Mouse (Mus musculus) embryonic facial prominence, embryonic 15.5 days (tissue): ENCODE measurements at regions not wholly inside any gene's neighbourhood (a gene's known extent, or its start where the extent isn't known, plus 50 kb on each side); places are given as distances from the start of the nearest gene placed in this dataset.

Experiments used
- ATAC-seq: fragments of 200-750 bp; cut with Nextera tagmentation; 2 replicates; pipeline ENCODE4 v1.8.0; 2017; ENCODE audit warnings: low read depth, moderate TSS enrichment; ENCODE audit not compliant: insufficient number of reproducible peaks, low FRiP score, low TSS enrichment
- H3K27ac ChIP-seq: fragments of 300-500 bp; sonication (generic); replicated peaks from 2 replicates; pipeline ENCODE4 v1.5.1; 2015; ENCODE audit warnings: mild to moderate bottlenecking, inconsistent platforms
- H3K27me3 ChIP-seq: fragments of 300-500 bp; sonication (generic); 2 replicates; pipeline ENCODE4 v1.6.1; 2015; ENCODE audit warnings: inconsistent platforms
- H3K36me3 ChIP-seq: fragments of 300-500 bp; sonication (generic); 2 replicates; pipeline ENCODE4 v1.6.1; 2015; ENCODE audit warnings: mild to moderate bottlenecking, inconsistent platforms
- H3K4me1 ChIP-seq: fragments of 300-500 bp; sonication (generic); 2 replicates; pipeline ENCODE4 v1.6.1; 2015; ENCODE audit warnings: inconsistent platforms
- H3K4me2 ChIP-seq: fragments of 300-500 bp; sonication (generic); replicated peaks from 2 replicates; pipeline ENCODE4 v1.6.1; 2015; ENCODE audit warnings: mild to moderate bottlenecking, inconsistent platforms
- H3K4me3 ChIP-seq: fragments of 300-500 bp; sonication (generic); replicated peaks from 2 replicates; pipeline ENCODE4 v1.5.1; 2015; ENCODE audit warnings: mild to moderate bottlenecking, inconsistent platforms
- H3K9ac ChIP-seq: fragments of 300-500 bp; sonication (generic); 2 replicates; pipeline ENCODE4 v1.6.1; 2015; ENCODE audit warnings: inconsistent platforms
- H3K9me3 ChIP-seq: fragments of 300-500 bp; sonication (generic); replicated peaks from 2 replicates; pipeline ENCODE4 v1.6.1; 2016; ENCODE audit warnings: inconsistent platforms
- WGBS: fragments of 180-500 bp; shearing (Covaris S2); methylation state at CpG from one replicate; pipeline ENCODE4 v1.1.7; 2015; 5-methylcytosine and 5-hydroxymethylcytosine counted together

GRCm38 (mm10) chr15:96880066-96880465 is 175.7 kb downstream of the Slc38a4 start:
- Histone ChIP-seq H3K9me3 (no peaks in the 10 kb centered on the region), H3K27ac (no peak overlapping the region), H3K4me1 (peaks cover 25% of the 10 kb centered on the region), H3K9ac (no peak overlapping the region), H3K4me2 (no peak overlapping the region), H3K27me3 (no peaks in the 10 kb centered on the region), H3K36me3 (no peaks in the 10 kb centered on the region), H3K4me3 (no peak overlapping the region)
- WGBS: 87% methylated on average over 11 of the region's 11 CpGs
- ATAC-seq: no peak

- H3K4me3 ChIP-seq: no peak overlapping the region
- no peaks in the 10 kb centered on the region for H3K9me3 ChIP-seq
- no peaks in the 10 kb centered on the region for H3K27me3 ChIP-seq
- peaks cover 36% of the 10 kb centered on the region for H3K4me1 ChIP-seq
- no peak overlapping the region for H3K4me2 ChIP-seq
- no peak overlapping the region for H3K9ac ChIP-seq
- ATAC-seq: no peak
- 63% methylated on average over 4 of the region's 4 CpGs for WGBS
- H3K36me3 ChIP-seq: no peaks in the 10 kb centered on the region
- no peak overlapping the region for H3K27ac ChIP-seq
These were observed 177.0 kb downstream of the Slc38a4 start for GRCm38 (mm10) chr15:96878796-96879195.

GRCm38 (mm10) chr15:96877931-96878330 is 177.8 kb downstream of the Slc38a4 start:
- no peaks in the 10 kb centered on the region for H3K27me3 ChIP-seq
- no peak overlapping the region for H3K4me3 ChIP-seq
- H3K9ac ChIP-seq: no peak overlapping the region
- peak overlapping the region; percentile 63 for H3K27ac ChIP-seq
- H3K4me1 ChIP-seq: peaks cover 41% of the 10 kb centered on the region
- ATAC-seq: no peak
- H3K4me2 ChIP-seq: no peak overlapping the region
- no peaks in the 10 kb centered on the region for H3K9me3 ChIP-seq
- no peaks in the 10 kb centered on the region for H3K36me3 ChIP-seq
- WGBS: 71% methylated on average over 8 of the region's 8 CpGs

- Histone ChIP-seq H3K27me3 (no peaks in the 10 kb centered on the region), H3K4me1 (peaks cover 41% of the 10 kb centered on the region), H3K4me2 (no peak overlapping the region), H3K27ac (peak overlapping the region; percentile 63), H3K9ac (no peak overlapping the region), H3K9me3 (no peaks in the 10 kb centered on the region), H3K4me3 (no peak overlapping the region), H3K36me3 (no peaks in the 10 kb centered on the region)
- WGBS: 36% methylated on average over 9 of the region's 9 CpGs
- ATAC-seq: no peak
These were observed 177.7 kb upstream of the Slc38a2 start for GRCm38 (mm10) chr15:96877271-96877670.

GRCm38 (mm10) chr15:96874145-96874544 is 174.6 kb upstream of the Slc38a2 start:
- peak; percentile 57 for ATAC-seq
- Histone ChIP-seq H3K27me3 (no peaks in the 10 kb centered on the region), H3K36me3 (no peaks in the 10 kb centered on the region), H3K4me3 (no peak overlapping the region), H3K9ac (no peak overlapping the region), H3K9me3 (no peaks in the 10 kb centered on the region), H3K27ac (peak overlapping the region; percentile 68), H3K4me2 (no peak overlapping the region), H3K4me1 (peaks cover 30% of the 10 kb centered on the region)
- WGBS: 13% methylated on average over 8 of the region's 8 CpGs

GRCm38 (mm10) chr15:96873562-96873961 is 174.0 kb upstream of the Slc38a2 start:
- Histone ChIP-seq H3K36me3 (no peaks in the 10 kb centered on the region), H3K27me3 (no peaks in the 10 kb centered on the region), H3K9me3 (no peaks in the 10 kb centered on the region), H3K4me1 (peaks cover 30% of the 10 kb centered on the region), H3K4me2 (no peak overlapping the region), H3K9ac (no peak overlapping the region), H3K27ac (peak overlapping the region; percentile 61; the same call in 1 of the 2 replicates), H3K4me3 (no peak overlapping the region)
- WGBS: 62% methylated on average over 7 of the region's 7 CpGs
- no peak for ATAC-seq

- Histone ChIP-seq H3K27ac (no peak overlapping the region), H3K9me3 (no peaks in the 10 kb centered on the region), H3K9ac (no peak overlapping the region), H3K4me2 (no peak overlapping the region), H3K4me3 (no peak overlapping the region), H3K27me3 (no peaks in the 10 kb centered on the region), H3K4me1 (peaks cover 30% of the 10 kb centered on the region), H3K36me3 (no peaks in the 10 kb centered on the region)
- 44% methylated on average over 4 of the region's 4 CpGs for WGBS
- no peak for ATAC-seq
These were observed 173.6 kb upstream of the Slc38a2 start for GRCm38 (mm10) chr15:96873126-96873525.

- no peak overlapping the region for H3K27ac ChIP-seq
- no peak for ATAC-seq
- no peak overlapping the region for H3K4me3 ChIP-seq
- no peaks in the 10 kb centered on the region for H3K9me3 ChIP-seq
- H3K36me3 ChIP-seq: no peaks in the 10 kb centered on the region
- 0 out of 2 replicates have a peak, but pooled peaks cover 2% of the 10 kb centered on the region for H3K4me1 ChIP-seq
- H3K9ac ChIP-seq: no peak overlapping the region
- 40% methylated on average over 7 of the region's 7 CpGs for WGBS
- H3K27me3 ChIP-seq: no peaks in the 10 kb centered on the region
- no peak overlapping the region for H3K4me2 ChIP-seq
These were observed 168.2 kb upstream of the Slc38a2 start for GRCm38 (mm10) chr15:96867701-96868100.

GRCm38 (mm10) chr15:96865932-96866331 is 166.4 kb upstream of the Slc38a2 start:
- Histone ChIP-seq H3K27ac (no peak overlapping the region), H3K4me1 (0 out of 2 replicates have a peak, but pooled peaks cover 2% of the 10 kb centered on the region), H3K36me3 (no peaks in the 10 kb centered on the region), H3K4me2 (no peak overlapping the region), H3K9me3 (no peaks in the 10 kb centered on the region), H3K4me3 (no peak overlapping the region), H3K9ac (no peak overlapping the region), H3K27me3 (no peaks in the 10 kb centered on the region)
- ATAC-seq: no peak
- WGBS: 78% methylated on average over 7 of the region's 7 CpGs

- WGBS: 63% methylated on average over 3 of the region's 3 CpGs
- no peak overlapping the region for H3K4me3 ChIP-seq
These were observed 158.2 kb upstream of the Slc38a2 start for GRCm38 (mm10) chr15:96857709-96858108.

GRCm38 (mm10) chr15:96851970-96852768 is 152.6 kb upstream of the Slc38a2 start:
- Histone ChIP-seq H3K4me2 (no peak overlapping the region), H3K9ac (no peak overlapping the region), H3K4me1 (0 out of 2 replicates have a peak, but pooled peaks cover 3% of the 10 kb centered on the region), H3K4me3 (no peak overlapping the region), H3K27ac (no peak overlapping the region), H3K9me3 (no peaks in the 10 kb centered on the region), H3K27me3 (no peaks in the 10 kb centered on the region), H3K36me3 (no peaks in the 10 kb centered on the region)
- 69% methylated on average over 21 of the region's 21 CpGs for WGBS
- no peak for ATAC-seq

More at GRCm38 (mm10) chr15:96857709-96858108, 158.2 kb upstream of the Slc38a2 start:
- H3K9me3 ChIP-seq: no peaks in the 10 kb centered on the region
- H3K4me1 ChIP-seq: no peaks in the 10 kb centered on the region
- no peaks in the 10 kb centered on the region for H3K36me3 ChIP-seq
- H3K9ac ChIP-seq: no peak overlapping the region
- no peak overlapping the region for H3K27ac ChIP-seq
- H3K27me3 ChIP-seq: no peaks in the 10 kb centered on the region
- H3K4me2 ChIP-seq: no peak overlapping the region
- ATAC-seq: no peak

GRCm38 (mm10) chr15:96848150-96848549 is 148.6 kb upstream of the Slc38a2 start:
- Histone ChIP-seq H3K4me1 (peaks cover 7% of the 10 kb centered on the region; the same call in 1 of the 2 replicates), H3K4me2 (no peak overlapping the region), H3K9me3 (no peaks in the 10 kb centered on the region), H3K36me3 (no peaks in the 10 kb centered on the region), H3K9ac (no peak overlapping the region), H3K27ac (no peak overlapping the region), H3K27me3 (no peaks in the 10 kb centered on the region), H3K4me3 (no peak overlapping the region)
- ATAC-seq: no peak
- 67% methylated on average over 2 of the region's 2 CpGs for WGBS
